Mouse (Mus musculus) retina, embryonic 14.5 days (tissue): Measurements from ENCODE around the gene Gse1.

Source experiments
- DNase-seq: peaks from one replicate; pipeline ENCODE4 v3.0.0-alpha.2; 2015; ENCODE audit warnings: low spot score

Gse1 gene

DNA sequence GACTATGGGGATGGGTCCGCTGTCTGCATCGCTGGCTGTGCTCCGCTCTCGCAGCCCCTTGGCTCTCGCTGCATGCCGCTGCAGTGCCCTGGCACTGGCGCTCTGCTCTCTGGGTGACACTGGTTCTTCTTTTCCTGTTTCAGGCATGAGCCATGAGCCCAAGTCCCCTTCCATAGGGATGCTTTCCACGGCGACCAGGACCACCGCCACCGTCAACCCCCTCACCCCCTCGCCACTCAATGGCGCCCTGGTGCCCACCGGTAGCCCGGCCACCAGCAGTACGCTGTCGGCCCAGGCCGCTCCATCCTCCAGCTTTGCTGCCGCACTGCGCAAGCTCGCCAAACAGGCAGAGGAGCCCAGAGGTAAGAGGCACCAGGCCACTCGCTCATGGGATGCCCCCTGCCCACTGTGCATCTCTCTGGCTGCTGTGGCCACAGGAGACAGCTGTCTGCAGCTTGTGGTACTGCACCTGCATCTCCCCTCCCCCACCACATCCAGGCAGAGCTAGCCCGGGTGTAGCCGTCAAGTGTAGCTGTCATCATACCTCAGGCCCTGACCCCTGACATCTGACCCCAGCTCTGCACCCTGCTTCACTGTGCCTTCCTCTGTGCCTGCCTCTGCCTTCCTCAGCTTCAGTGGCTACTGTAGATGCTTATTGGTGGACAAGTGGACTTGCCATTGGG lies 325.3 kb downstream of the Gse1 start:
- no peak for DNase-seq

DNA sequence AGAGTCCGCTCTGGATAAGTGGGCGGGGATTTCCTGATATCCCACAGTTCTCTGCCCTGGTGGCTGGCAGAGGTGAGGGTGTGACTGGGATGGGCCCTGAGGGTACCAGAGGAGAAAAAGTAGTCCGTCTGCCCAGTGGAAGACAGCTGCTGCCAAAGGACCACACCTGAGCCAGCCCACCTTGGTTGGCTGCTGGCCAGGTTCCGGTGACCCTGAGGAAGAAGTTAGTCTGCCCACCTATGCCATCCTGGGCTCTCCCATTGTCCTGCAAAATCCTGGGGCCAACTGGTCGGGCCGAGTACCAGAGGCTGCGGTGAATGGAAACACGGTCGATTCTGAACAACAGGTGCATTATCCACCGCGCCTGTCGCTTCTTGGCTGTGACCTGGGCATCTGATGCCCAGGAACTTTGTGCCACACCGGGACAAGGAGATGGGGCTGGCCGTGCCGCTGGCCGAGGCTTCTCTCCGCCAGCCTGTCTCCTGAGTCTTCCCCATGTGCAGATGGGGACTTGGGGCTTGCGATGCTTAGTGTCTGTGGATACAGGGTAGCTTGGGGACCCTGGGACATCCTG lies 326.3 kb downstream of the Gse1 start:
- DNase-seq = no peak

DNA sequence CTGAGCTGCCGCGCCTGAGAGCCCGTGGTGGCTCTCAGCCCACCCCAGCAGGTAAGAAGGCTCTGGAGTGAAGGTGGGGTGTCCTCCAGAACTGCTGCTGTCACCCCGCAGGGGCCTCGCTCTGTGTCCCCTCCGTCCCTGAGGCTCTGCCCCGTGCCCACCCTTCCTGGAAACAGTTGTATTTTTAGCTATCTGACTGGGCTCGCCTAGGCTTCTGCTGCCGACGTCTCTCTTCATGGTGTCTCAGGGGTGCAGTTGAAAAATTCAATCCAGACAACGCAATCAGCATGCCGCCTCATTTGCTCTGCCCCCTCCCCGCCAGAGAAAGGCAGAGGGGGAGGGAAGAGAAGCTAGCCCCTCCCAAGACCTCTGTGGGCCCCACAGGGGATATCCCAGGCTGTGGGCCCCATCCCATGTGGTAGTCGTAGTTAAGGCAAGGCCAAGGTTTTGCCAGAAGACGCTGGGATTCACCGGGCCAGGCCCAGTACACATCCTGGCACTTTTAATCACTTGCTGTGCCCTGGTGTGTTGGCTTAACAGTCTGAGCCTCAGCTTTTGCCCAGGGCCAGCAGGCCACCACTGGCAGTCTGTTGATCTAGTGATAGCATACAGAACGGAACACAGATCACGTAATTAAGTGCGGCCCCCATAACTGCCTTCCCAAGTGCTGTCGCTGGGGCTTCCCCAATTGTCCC lies 328.1 kb downstream of the Gse1 start:
- DNase-seq = no peak

DNA sequence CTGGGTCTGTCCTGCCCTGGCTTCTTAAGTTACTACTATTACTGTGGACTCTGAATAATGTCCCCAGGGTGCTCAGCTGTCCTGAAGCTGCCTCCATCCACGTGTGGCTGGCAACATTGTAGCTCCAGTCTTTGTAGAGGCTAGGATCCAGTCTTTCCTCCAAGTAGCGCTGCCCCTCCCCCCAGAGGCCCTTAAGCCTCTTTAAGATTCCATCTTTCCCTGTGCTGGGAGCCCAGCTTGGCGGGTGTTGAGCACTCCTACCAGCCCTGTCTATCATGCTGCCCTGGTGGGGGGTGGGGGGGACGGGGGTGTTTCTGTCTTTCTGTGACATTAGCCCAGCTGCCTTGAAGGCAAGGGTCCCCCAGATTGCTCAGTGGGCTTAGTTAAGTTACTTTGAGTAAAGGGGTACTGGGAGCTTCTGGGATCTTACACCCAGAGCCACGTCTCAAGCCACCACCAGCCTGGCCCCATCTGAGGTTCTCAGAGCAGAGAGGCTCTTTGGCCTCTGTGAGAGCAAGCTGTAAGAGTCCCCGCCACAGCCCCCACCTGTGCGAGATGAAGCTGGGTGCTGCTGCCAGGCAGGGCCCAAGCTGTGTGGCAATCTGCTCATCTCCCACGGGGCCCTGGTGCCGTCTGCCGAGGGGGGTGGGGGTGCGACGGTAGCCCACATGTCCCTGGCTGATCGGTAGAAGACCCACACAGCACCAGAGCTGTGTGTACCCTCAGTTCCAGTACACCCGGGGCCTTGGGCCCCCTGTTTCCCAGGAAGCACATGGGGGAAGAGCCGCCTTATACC lies 329.1 kb downstream of the Gse1 start:
- DNase-seq = no peak

DNA sequence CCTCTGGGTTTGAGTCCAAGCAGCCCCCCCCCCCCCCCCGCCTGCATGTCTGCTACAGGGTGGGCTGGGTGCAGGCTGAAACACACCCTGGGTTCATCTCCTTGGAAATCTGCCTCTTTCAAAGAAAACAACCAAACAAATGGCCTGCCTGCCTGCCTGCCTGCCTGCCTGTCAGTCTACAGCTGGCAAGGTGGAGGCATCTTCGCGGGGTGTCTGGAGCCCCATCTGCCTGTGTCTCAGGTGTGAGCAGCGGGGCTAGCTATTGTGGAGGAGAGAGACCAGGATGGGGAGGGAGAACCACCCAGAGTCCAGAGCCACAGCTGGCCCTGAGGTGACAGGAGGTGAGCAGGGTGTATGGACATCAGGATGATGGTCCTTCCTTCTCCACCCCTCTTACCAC lies 329.9 kb downstream of the Gse1 start:
- no peak for DNase-seq

DNA sequence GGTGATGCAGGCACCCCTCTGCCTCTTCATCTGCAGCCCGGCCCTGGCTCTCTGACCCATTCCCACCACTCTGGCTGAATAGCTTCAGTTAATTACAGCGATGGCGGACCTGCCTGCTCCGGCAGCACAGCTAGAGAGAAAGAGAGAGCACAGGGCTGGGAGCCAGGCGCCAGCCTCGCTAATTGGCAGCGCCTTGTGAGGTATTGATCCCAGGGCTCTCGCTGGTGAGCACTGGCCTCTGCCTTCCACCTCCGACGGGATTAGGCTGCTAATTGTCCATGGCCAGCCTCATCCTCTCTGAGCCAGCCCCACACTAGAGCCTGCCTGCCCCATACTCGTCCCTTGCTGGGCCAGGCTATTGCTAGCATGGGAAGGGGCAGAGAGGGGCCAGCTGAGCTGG lies 331.4 kb downstream of the Gse1 start:
- DNase-seq = peak; percentile 82

DNA sequence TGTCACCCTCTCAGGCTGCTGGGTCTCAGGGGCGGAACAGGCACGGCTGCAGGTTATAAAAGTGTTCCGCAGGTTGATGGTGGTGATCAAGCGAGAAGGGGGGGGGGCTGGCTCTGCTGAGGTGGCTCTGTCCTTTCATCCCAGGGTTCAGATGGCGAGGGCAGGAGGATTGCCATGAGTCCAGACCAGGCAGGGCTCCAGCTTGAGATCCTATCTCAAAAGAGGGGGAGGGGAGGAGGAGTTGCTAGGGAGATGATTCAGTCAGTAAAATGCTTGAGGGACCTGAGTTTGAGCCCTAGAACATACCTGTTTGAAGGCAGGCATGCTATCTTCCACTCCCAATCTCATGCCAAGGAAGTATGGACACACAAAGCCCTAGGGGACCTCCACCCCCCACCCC lies 332.3 kb downstream of the Gse1 start:
- no peak for DNase-seq

DNA sequence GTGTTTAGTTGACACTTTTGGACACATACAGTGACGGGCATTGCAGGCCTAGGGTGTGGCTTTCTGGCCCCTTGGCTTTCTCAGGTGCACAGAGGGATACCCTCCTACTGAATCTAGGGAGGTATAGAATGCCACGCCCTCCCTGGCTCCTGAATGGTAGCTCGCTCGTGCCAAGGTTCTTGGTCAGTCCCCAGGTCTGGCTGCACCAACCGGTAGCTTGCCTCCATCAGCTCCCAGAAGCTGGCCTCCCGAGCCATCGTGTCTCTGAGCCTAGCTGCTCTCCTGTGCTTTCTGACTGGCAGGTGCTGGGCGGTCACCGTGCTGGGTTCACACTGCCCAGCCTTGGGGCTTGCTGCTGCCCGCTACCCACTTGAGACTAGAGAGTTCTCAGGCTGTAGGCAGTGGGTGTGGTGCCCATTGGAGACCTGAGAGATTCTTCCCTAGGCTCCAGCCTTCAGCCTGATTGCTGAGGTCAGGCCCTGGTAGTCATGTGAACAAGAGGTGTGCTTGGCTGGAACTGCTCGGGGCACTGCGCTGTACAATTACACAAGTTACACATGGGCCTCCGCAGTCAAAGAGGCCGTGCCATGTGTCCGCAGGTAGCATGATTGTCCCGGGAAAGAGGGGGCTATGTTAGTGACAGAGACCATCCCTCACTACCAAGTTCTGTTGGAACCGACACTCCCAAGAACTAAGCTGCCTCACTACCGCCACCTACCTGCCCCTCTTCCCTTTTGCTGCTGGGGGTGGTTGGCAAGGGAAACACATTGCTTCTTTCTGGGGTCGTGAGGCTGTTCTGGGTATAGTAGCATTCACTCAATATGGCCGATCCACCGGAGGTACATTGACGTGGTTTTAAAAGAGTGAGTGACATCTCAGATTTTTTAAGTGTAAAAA lies 333.5 kb downstream of the Gse1 start:
- no peak for DNase-seq

DNA sequence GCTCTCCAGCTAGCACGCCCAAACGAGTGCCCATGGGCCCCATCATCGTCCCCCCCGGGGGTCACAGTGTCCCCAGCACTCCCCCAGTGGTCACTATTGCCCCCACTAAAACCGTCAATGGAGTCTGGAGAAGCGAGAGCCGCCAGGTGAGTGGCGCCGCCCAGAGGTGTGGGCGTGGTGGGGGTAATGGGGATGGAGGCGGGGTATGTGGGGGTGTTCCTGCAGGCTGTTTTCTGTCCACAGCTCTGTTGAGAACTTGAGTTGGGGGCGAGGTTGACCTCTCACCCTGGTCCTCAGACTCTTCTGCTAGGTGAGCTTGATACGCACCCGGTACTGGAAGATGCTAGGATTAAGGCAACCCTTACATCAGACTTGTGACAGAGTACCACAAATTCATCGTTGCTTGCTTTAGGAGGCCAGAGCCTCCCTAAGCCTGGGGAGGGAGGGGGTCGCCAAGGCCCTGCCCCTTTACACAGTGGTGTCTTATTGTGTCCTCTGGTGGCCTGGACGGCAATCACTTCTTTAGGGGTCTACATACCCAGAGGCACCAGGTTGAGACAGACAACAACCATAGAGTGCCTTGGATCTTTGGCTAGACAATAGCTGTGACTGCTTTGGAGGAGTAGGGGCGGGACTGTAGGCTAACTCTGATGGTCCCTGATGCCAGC lies 334.6 kb downstream of the Gse1 start:
- no peak for DNase-seq

DNA sequence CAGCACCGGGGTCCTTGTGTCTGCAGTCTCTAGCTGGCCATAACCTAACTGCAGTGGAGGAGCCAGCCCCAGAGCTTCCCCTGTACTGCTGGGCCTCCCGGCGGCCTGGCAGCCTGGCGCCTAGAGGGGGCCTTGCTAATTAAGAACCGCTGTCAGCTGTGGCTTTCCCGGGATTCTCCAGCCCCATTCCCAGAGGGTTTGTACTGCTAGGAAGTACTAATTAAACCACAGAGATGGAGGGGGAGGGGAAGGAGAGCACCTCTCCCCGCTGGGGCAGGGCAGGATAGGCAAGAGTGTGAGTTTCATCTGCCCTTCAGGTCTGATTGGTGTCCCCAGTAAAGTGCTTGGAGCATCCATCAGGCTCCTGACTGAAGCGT lies 335.1 kb downstream of the Gse1 start:
- DNase-seq = peak; percentile 75

DNA sequence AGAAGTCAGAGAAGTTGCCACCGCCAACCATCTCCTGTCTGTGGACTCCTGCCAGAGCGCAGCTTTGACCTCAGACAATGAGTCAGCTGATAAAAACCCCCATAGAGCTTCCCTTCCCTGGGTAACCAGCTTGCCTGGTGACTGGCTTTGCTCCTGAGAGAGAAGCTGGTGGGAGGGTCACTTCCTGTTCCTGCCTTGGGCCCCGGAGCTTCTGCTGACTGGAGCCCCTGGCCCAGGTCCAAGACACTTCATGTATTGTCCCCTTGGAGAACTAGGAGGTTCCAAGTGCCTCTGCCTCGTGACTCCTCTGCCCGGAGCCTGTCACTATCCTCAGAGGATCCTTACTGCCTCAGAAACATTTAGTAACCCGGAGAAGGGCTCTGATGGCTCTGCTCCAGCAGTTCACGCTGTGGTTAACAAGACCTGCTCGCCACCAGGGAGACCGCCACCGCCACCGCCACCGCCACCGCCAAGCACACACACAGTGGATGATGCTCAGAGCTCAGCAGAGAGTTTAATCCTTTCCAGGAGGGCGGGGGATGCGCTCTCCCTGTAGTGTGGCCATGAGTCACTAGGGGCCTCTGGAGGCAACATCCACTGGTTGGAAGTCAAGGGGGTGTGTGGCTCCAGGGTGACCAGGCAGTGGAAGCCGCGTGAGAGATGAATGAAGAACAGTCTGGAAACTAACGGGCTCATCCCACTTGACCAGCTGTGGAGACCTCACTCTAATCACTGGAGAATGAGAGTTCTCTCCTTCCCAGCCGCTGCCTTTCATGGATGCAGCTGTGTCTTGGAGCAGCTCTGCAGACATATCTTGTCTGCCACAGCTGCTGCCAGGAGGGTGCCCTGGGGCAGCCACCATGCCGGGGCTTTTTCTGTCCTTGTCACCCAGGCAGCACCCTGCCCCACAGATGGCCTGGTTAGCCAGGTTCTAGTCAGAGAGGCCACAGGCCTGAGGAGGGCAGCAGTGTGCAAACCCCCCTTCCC lies 335.9 kb downstream of the Gse1 start:
- DNase-seq = peak; percentile 75

DNA sequence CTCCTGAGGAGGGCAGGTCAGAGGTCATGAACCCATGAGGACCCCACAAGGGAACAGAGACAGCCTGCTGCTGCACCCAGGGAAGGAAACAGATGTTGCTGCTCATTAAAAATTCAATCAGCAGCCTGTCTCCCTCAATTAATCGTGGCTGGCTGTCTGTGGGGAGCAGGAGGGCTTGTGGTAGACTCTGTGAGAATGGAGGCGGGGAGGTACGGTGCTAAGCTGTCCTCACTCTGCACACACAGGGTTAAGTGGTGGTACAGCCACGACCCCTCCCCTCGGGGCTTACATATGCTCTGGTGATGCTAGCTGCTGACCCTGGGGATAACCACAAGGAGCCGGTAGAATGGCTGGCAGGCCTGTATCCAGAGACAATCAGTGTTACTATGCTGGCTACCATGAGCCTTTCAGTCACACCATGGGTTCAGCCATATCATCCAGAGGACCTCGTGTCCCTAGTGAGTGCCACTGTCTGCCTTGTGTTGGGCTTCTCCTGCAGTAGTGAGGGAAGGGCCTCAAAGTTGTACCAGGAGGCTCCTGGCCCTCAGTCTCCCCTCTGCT lies 337.0 kb downstream of the Gse1 start:
- peak; percentile 81 for DNase-seq

DNA sequence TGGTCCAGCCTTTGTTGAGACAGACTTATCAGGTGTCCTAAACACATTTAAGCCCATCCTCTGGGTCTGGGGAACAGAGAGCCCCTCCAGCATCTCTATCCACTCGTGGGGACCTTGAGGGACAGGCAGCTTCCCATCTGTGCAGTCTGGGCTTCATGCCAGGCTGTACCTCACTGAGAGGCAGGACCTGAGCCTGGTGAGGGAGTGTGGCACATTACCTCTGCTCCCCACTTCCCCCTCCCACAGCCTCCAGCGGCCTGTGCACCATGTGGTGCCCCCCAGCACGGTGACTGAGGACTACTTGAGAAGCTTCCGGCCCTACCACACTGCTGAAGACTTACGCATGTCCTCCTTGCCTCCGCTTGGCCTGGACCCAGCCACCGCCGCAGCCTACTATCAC lies 338.4 kb downstream of the Gse1 start:
- no peak for DNase-seq

DNA sequence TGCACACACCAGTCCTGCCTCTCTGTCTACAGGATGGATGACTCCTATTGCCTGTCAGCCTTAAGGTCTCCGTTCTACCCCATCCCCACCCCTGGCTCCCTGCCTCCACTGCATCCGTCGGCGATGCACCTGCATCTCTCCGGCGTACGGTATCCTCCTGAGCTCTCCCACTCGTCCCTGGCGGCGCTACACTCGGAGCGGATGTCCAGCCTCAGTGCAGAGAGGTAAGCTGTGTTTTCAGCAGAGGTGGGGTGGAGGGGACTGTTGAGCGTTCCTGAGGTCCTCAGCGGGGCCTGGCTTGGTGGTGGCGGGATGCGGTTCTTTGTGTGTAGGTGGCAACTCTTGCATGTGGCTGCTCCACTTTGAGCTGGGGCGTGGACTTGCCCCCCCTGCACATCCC lies 339.5 kb downstream of the Gse1 start:
- DNase-seq = no peak

DNA sequence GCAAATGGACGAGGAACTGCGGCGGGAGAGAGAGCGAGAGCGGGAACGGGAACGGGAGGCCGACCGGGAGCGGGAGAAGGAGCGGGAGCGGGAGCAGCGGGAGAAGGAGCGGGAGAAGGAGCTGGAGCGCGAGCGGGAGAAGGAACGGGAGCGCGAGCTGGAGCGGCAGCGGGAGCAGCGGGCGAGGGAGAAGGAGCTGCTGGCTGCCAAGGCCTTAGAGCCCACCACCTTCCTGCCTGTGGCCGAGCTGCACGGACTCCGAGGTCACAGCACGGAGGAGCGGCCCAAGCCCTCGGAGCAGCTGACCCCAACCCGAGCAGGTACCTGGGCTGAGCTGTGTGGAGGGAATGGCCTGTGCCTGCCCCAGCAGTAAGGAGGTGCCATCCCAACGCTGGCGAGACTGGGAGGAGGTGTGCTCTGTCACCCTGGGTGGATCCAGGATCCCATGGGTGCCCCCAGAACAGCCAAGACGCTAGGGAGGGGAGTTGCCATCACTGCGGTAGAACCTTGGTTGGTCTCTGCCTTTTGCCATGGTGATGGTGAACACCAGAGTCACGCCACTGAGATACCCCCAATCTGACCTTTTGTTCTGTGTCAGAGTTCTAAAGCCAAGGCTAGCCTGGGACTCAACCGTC lies 340.0 kb downstream of the Gse1 start:
- DNase-seq = no peak

DNA sequence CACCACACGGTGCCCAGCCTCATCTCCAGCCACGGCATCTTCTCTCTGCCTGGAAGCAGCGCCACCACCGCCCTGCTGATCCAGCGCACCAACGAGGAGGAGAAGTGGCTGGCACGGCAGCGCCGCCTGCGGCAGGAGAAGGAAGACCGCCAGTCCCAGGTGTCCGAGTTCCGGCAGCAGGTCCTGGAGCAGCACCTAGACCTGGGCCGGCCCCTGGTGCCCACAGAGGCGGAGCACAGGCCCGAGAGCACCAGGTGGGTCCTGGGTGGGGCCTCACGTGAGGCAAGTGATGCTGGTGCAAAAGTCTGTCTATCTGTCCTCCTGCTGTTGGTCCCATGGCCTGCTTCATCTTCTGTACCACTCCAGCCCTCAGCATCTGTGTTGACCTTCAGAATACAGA lies 340.9 kb downstream of the Gse1 start:
- DNase-seq = no peak

DNA sequence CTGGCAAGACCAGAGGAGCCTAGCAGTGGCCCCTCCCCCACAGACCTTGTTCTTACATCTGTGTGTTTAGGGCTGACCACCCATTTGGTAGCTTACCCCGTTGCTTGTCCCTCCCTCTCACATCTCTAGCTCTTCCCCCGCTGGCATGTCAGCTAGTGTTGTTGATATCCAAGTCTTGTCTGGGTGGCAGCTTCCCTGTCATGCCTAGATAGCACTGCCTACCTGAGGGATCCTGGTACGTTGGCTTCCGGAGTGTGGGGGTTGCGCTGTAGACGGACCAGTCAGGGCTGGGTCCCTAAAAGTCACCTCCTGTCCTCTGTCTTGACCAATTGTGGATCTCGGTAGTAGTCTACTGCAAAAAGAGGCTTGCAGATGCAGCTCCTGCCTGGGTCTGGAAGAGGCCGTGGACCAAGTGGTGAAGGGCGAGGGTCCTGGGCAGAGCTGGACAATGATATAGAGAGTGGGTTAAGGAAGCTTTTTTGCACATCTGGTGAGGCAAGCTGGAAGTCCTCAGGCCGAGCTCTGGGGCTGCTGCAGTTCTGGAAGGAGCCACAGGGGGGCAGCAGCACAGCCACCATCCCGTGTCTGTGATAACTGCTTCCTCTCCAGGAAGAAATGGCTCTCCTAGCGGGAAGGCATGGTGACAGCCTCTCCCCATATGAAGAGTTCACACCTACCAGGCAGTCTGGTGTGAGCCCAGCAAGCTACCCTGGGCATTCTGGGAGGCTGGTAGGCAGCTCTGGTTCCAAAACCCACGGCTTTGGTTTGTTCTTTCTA lies 341.9 kb downstream of the Gse1 start:
- DNase-seq = peak; percentile 91

DNA sequence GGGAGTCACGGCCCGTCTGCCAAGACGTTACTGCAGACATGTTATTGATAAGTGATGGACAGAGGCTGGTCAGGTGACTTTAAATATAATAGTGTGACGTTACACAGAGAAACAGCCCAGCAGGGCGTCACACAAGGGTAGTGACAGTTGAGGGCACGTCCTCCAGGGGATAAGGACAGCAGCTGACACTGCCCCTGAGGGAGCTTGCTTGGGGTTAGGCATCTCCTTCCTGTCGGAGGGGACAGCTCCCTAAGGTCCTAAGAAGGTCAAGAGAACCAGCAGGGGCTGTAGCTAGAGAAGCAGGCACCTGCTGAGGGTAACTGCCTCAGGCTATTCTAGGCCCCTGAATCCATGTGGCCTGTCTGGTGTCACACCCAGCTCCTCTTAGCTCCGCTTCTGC lies 343.3 kb downstream of the Gse1 start:
- no peak for DNase-seq
